Mouse (Mus musculus): Measurements from ENCODE around the gene H2-Ob.
A peak's percentile ranks its signal among the peaks of the same experiment; 100 is the strongest.
"Not testable (repeated sequence)": the region's sequence is repeated elsewhere in the genome, so short reads cannot be mapped to it uniquely, and the experiment has no call there.

H2-Ob gene

DNA sequence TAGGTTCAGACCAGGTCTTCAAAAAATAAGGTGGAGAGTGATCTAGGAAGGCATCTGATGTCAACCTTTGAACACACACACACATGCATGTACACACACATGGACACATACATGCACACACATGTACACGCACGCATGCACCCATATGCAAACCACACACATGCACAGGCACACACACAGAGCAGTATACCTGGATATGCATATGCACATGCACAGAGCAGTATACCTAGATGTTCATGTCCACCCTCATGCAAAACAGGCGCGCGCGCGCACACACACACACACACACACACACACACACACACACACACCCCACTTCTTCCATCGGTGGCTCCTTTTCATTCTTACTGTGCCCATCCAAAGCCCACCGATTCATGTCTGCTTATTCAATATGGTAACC lies 30.8 kb upstream of the H2-Ob start:
- no peak for DNase-seq

DNA sequence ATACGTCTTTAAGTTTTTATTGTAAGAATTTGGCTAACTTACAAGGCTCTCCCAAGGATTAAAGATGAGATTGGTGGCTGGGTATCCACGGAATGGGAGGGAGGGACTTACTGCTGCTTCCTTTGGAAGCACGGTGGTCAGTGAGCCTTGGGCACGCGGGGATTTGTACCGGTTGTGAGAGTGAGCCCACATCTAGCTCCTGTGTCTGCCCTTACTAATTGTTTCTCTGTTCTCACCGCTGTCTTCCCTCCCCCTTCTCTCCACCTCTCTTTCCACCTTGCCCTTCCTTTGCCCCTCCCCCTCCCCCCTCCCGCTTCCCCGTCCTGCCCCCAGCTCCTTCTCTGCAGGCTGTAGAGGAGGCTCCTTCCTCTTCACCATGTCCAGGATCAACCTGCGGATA lies 30.3 kb upstream of the H2-Ob start:
- DNase-seq = no peak

DNA sequence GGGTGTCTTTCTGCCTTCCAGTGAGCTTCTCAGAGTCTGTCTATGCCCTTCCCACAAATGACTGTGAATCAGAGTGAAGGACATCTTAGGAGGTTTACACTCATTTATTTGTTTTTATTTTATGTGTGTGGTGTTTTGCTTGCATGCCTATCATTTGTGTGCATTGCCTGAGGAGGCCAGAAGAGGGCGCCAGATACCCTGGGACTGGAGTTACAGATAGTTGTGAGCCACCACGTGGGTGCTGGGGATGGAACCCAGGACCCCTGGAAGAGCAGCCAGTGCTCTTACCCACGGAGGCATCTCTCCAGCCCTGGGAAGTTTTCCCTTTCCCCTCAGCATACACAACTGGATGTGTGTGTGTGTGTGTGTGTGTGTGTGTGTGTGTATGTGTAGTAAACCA lies 29.0 kb upstream of the H2-Ob start:
- no peak for DNase-seq

- no peak for DNase-seq
Observed at GRCm38 (mm10) chr17:34210599-34210998, 28.1 kb upstream of the H2-Ob start.

DNA sequence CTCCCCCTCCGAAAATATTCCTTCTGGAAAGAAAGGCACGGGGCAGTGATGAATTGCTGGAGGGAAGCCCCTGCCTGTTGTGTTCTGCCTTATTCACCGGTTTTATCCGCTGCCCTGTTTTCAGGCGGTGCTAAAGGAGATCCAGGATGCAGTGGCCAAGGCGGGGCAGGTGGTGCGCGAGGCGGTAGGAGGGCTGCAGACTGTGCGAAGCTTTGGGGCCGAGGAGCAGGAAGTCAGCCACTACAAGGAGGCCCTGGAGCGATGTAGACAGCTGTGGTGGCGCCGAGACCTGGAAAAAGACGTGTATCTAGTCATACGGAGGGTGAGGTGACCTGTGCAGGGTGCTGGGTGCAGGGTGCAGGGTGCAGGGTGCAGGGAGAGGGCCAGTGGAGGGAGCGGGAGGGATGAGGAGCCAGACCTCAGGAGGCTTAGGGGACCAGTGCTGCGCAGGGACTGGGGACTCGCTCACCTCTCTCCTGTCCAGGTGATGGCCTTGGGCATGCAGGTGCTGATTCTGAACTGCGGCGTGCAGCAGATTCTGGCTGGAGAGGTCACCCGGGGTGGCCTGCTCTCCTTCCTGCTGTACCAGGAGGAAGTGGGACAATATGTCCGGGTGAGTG lies 26.8 kb upstream of the H2-Ob start:
- DNase-seq = no peak

DNA sequence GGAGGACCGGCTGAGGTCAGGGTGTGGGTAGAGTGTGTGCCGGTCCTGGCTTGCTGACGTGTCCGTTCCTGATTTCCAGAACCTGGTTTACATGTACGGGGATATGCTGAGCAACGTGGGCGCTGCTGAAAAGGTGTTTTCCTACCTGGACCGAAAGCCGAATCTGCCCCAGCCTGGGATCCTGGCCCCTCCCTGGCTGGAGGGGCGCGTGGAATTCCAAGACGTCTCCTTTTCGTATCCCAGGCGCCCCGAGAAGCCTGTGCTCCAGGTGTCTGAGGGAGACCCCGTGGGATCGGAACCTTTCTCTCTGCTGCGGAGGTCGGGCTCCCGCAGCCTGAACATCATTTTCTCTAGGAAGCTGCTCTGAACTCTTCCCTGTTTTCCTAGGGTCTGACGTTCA lies 24.8 kb upstream of the H2-Ob start:
- DNase-seq = no peak

DNA sequence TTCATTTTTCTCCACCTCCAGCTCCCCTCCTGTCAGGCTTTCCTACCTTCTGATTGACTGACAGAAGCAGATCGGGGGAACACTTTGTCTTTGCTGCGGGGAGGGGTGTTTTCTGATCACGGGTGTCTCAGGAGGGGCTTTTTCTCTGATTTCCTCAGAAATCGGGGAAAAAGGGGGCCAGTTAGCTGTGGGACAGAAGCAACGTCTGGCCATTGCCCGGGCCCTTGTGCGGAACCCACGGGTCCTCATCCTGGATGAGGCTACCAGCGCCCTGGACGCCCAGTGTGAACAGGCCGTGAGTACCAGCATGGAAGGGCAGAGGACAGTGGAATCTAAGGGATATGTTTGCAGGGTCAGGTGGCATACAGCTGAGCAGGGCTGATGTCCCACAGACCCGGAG lies 23.5 kb upstream of the H2-Ob start:
- no peak for DNase-seq

GRCm38 (mm10) chr17:34217216-34217928 lies 21.3 kb upstream of the H2-Ob start:
- DNase-seq = no peak

DNA sequence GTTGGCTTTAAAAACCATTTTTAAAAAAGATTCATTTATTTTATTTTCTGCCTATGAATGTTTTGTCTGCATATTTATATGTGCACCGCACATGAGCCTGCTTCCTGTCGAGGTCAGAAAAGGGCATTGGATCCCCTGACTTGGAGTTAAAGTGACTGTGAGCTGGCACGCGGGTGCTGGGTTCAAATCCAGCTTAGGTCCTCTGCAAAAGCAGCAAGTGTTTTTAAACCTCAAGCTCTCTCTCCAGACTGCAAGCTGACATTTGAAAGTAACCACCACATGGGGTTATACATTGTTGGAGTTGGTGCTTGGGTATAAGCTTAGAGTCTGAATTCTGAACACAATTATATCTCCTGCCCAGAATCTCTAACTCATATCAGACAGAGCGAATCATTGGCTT lies 20.7 kb upstream of the H2-Ob start:
- DNase-seq = no peak

GRCm38 (mm10) chr17:34218675-34219074 lies 20.0 kb upstream of the H2-Ob start:
- peak; percentile 40 to 60 for DNase-seq

- peak; percentile 76 to 78 for DNase-seq
Observed at GRCm38 (mm10) chr17:34219096-34219495, 19.6 kb upstream of the H2-Ob start.

- not testable (repeated sequence) for DNase-seq
Observed at GRCm38 (mm10) chr17:34219801-34220200, 18.9 kb upstream of the H2-Ob start.

DNA sequence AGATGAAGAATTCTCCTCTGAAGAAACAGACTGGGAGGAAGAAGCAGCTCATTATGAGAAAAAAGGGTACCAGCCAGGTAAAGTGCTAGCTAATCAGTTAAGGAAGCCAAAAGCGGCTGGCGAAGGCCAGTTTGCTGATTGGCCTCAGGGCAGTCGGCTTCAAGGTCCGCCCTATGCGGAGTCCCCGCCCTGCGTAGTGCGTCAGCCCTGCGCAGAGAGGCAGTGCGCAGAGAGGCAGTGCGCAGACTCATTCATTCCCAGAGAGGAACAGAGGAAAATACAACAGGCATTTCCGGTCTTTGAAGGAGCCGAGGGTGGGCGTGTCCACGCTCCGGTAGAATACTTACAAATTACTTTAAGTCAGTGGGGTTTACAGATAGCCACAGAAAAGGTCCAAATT lies 18.3 kb upstream of the H2-Ob start:
- DNase-seq = not testable (repeated sequence)

DNA sequence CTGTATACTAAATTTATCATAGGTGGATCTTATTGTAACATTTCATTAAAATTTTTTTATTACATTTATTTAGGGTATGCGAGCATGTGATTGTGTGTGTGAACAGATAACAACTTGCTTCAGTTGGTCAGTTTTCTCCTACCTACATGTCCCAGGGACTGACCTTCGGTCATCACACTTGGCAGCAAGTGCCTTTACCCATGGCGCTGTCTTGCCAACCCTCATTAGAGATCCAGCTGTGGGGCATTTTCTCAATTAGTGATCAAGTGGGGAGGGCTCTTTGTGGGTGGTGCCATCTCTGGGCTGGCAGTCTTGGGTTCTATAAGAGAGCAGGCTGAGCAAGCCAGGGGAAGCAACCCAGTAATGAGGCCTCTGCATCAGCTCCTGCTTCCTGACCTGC lies 13.9 kb upstream of the H2-Ob start:
- no peak for DNase-seq

DNA sequence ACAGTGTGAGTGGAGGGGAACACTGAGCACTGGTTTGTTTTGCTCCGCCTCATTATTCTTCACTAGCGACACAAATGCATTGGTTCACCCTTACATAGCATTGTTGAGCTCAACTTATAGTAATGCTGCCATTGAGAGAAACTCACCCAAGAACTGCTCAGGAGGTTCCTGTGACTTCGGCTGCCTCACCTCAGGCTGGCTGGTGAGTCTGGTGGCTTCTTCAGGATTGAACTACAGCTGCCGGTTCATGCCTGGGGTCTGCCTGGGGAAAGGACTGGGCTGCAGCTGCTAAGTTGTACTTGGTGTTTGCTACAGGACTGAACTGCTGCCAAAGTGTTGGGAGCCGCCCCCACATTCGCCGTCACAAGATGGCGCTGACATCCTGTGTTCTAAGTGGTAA lies 13.3 kb upstream of the H2-Ob start:
- no peak for DNase-seq

DNA sequence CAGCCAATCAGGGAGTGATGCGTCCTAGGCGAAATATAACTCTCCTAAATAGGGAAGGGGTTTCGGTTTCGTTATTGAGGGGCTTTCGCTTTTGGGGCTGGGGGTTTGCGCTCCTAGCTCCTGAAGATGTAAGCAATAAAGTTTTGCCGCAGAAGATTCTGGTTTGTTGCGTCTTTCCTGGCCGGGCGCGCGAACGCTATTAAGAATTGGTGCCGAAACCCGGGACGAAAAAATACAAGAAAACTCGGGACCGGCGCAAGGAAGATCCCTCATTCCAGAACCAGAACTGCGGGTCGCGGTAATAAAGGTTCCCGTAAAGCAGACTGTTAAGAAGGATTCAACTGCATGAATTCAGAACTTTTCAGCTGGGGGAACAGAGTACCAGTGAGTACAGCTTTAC lies 12.8 kb upstream of the H2-Ob start:
- DNase-seq = not testable (repeated sequence)

DNA sequence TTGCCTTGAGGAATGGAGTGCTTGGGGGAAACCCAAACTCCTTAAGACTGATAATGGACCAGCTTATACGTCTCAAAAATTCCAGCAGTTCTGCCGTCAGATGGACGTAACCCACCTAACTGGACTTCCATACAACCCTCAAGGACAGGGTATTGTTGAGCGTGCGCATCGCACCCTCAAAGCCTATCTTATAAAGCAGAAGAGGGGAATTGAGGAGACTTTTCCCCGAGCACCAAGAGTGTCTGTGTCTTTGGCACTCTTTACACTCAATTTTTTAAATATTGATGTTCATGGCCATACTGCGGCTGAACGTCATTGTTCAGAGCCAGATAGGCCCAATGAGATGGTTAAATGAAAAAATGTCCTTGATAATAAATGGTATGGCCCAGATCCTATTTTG lies 7.7 kb upstream of the H2-Ob start:
- not testable (repeated sequence) for DNase-seq

GRCm38 (mm10) chr17:34232021-34232420 lies 6.7 kb upstream of the H2-Ob start:
- not testable (repeated sequence) for DNase-seq

DNA sequence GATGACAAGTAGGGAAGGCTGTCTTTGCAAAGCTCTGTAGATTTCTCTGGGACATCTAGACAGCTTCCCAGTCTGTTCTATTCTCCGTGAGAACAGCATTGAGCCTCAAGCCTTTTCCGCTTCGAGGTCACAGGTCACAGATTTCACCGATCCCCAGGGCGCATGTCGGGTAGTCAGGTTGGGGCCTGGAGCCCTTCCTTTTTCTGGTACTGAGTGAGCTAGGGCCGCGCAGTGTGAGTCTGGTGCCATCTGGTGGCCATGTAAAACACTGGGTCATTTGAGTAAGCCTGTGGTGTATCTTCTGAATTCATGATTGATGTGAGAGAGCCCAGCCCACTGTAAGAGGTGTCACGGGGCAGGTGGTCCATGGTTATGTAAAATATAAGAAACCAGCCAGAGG lies 3.8 kb upstream of the H2-Ob start:
- DNase-seq = peak; percentile 81 to 86

DNA sequence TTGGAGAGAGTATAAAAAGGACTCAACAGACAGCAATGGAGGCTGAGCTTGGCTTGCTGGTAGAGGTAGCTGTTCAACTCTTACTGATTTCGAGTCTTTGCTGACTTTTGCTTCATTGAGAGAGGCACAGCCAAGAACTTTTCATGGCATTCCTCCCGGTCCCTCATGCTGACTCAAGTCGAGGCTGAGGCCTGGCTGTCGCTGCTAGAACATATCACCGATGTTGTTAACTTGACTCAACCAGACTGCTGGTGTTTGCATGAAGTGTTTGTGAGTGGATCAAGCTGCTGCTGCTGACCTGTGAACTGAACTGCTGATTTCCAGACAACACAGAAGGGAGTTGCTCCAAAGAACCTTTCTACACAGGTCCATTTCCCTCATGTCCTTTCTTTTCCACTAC lies 2.0 kb upstream of the H2-Ob start:
- peak; percentile 26 to 49 for DNase-seq

- DNase-seq = no peak
Observed at GRCm38 (mm10) chr17:34237741-34238140, 962 bp upstream of the H2-Ob start.

- no peak for DNase-seq
Observed at GRCm38 (mm10) chr17:34239601-34240041, 918 bp downstream of the H2-Ob start.

DNA sequence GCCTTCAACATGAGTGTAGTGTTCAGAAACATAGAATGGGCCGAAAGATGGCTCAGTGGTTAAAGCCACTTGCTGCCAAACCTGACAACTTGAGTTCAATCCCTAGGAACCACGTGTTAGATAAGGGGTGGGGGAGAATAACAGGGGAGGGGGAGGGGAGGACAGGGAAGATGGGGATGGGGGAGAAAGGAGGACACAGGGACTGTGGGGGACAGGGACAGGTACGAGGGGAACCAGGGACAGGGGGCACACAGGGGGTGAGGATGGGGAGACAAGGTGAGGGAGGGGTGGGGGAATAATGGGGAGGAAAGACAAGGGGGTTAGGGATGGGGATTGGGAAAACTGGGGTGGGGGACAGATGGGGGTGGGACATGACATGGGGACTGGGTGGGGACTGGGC lies 1.7 kb downstream of the H2-Ob start:
- no peak for DNase-seq

GRCm38 (mm10) chr17:34240916-34241315 lies 2.2 kb downstream of the H2-Ob start:
- no peak for DNase-seq

- no peak for DNase-seq
Observed at GRCm38 (mm10) chr17:34244656-34245055, 6.0 kb downstream of the H2-Ob start.
